Mouse (Mus musculus) heart, postnatal 0 days (tissue): ENCODE data around the gene Abhd12b.

Source experiments
- CTCF ChIP-seq: IDR thresholded peaks from 2 replicates; pipeline ENCODE4 v1.5.1; 2016; ENCODE audit warnings: antibody characterized with exemption, control low read depth, low read depth
- EP300 ChIP-seq: IDR thresholded peaks from 2 replicates; pipeline ENCODE4 v1.6.1; 2016; ENCODE audit warnings: antibody characterized with exemption, low read depth

- no peak for TF ChIP-seq EP300
- no peak for TF ChIP-seq CTCF
Observed at GRCm38 (mm10) chr12:70196341-70196740, 42.4 kb downstream of the Abhd12b start.
